14 mouse cellular contexts compared by ENCODE assay signal in genomic region chr8:91390369-91391020, GRCm38 (mm10).
A peak's percentile ranks its signal among the peaks of the same experiment; 100 is the strongest.
DNase-seq lines count a peak whose midpoint lies in the region; ATAC-seq and TF ChIP-seq lines count a peak whose summit lies in the region.
"Had no signal": no experiment of that assay in that cellular context is flagged by ENCODE, and none has a peak within 500 bp of the region (broad histone marks: within the 10 kb centered on the region; RNA-seq: fewer than 3 reads in every experiment).

No protein-coding gene starts in this region.

- H3K9me3 ChIP-seq in stomach, embryonic 14.5 days (ENCODE audit: control insufficient read depth, low read depth, low read length), result no peaks in the 10 kb centered on the region
- no peaks in the 10 kb centered on the region for H3K9me3 ChIP-seq in stomach, postnatal 0 days (ENCODE audit: control insufficient read depth, low read length)
- H3K9me3 ChIP-seq: embryonic facial prominence, embryonic 12.5 days; G1E; liver, embryonic 12.5 days had no signal

- no peak overlapping the region for H3K9ac ChIP-seq in stomach, embryonic 14.5 days (replicated peaks; ENCODE audit: low read depth, low read length)
- no peak overlapping the region for H3K9ac ChIP-seq in stomach, postnatal 0 days (ENCODE audit: low read length)
- H3K9ac ChIP-seq: embryonic facial prominence, embryonic 12.5 days; liver, embryonic 12.5 days had no signal

- no peak for TF ChIP-seq EP300 in stomach, postnatal 0 days (optimal IDR thresholded peaks at IDR 0.05)

- no peaks in the 10 kb centered on the region for H3K36me3 ChIP-seq in stomach, embryonic 14.5 days (ENCODE audit: control insufficient read depth, insufficient read depth, low read length)
- H3K36me3 ChIP-seq in stomach, postnatal 0 days (ENCODE audit: control insufficient read depth, insufficient read depth, low read length), result no peaks in the 10 kb centered on the region
- H3K36me3 ChIP-seq: embryonic facial prominence, embryonic 12.5 days; liver, embryonic 12.5 days had no signal

- peak overlapping the region; percentile 23; the same call in 1 of the 2 replicates for H3K27ac ChIP-seq in stomach, embryonic 14.5 days (ENCODE audit: low read length)
- H3K27ac ChIP-seq in stomach, postnatal 0 days (replicated peaks), result no peak overlapping the region
- H3K27ac ChIP-seq: embryonic facial prominence, embryonic 12.5 days; liver, embryonic 12.5 days had no signal

- ATAC-seq in stomach, embryonic 14.5 days (ENCODE audit: insufficient number of reproducible peaks, insufficient read depth, low FRiP score, low read depth), result no peak
- ATAC-seq in stomach, postnatal 0 days (ENCODE audit: low FRiP score, low TSS enrichment), result no peak
- ATAC-seq: liver, embryonic 12.5 days had no signal

- H3K4me2 ChIP-seq in stomach, embryonic 14.5 days (replicated peaks; ENCODE audit: low read depth, low read length), result no peak overlapping the region
- H3K4me2 ChIP-seq in stomach, postnatal 0 days (replicated peaks; ENCODE audit: low read depth), result no peak overlapping the region
- H3K4me2 ChIP-seq: embryonic facial prominence, embryonic 12.5 days; liver, embryonic 12.5 days had no signal

- TF ChIP-seq CTCF in stomach, postnatal 0 days (IDR thresholded peaks at IDR 0.05; ENCODE audit: low read depth), result no peak

- 79% methylated on average over 9 of the region's 9 CpGs for WGBS in stomach, embryonic 14.5 days
- 72% methylated on average over 9 of the region's 9 CpGs for WGBS in stomach, postnatal 0 days

- peaks cover 5% of the 10 kb centered on the region for H3K4me1 ChIP-seq in stomach, embryonic 14.5 days (ENCODE audit: control insufficient read depth, insufficient read depth, low read length)
- 0 out of 2 replicates have a peak, but pooled peaks cover 12% of the 10 kb centered on the region for H3K4me1 ChIP-seq in stomach, postnatal 0 days (replicated peaks; ENCODE audit: control insufficient read depth, insufficient read depth)

- H3K27me3 ChIP-seq in stomach, embryonic 14.5 days (ENCODE audit: control insufficient read depth, insufficient read depth, low read length), result no peaks in the 10 kb centered on the region
- H3K27me3 ChIP-seq in stomach, postnatal 0 days (ENCODE audit: control insufficient read depth, insufficient read depth, low read length), result no peaks in the 10 kb centered on the region
- H3K27me3 ChIP-seq: embryonic facial prominence, embryonic 12.5 days; liver, embryonic 12.5 days had no signal

- peak; percentile 20 for DNase-seq in cerebellum, adult 11-12 months
- DNase-seq in cerebellum, postnatal 4 days (ENCODE audit: low spot score in 2 of 2), result no peak
- DNase-seq in kidney, adult 11 months, result peak; percentile 54
- DNase-seq in kidney, postnatal 10 days, result no peak
- DNase-seq in stomach, postnatal 0 days (ENCODE audit: low spot score), result no peak
- DNase-seq in adrenal gland, postnatal 36 days, result no peak
- no peak for DNase-seq in ovary, postnatal 10 days (ENCODE audit: low spot score)
- DNase-seq: heart, postnatal 4 days; retina, postnatal 1 day; thymus, postnatal 25 days had no signal

- H3K4me3 ChIP-seq in stomach, embryonic 14.5 days (ENCODE audit: low read depth, low read length), result no peak overlapping the region
- no peak overlapping the region for H3K4me3 ChIP-seq in stomach, postnatal 0 days (ENCODE audit: low read depth, low read length)
- H3K4me3 ChIP-seq: embryonic facial prominence, embryonic 12.5 days; liver, embryonic 12.5 days had no signal

Comparison
In these comparisons a context has a peak if more than half of its experiments do, and no peak if none do; other contexts are left out.
1. DNase-seq: peak in cerebellum, adult 11-12 months (single experiment) and kidney, adult 11 months (single experiment); none in cerebellum, postnatal 4 days (0 of 2), kidney, postnatal 10 days (single experiment), stomach, postnatal 0 days (single experiment), adrenal gland, postnatal 36 days (0 of 2) and ovary, postnatal 10 days (single experiment).